Mouse (Mus musculus) liver, adult (tissue): ENCODE data around the gene Fam189a1.

Experiments used
- GATA4 ChIP-seq: IDR thresholded peaks from 2 replicates; pipeline ENCODE4 v1.6.1; 2014; ENCODE audit warnings: mild to moderate bottlenecking, low read length; ENCODE audit not compliant: insufficient replicate concordance

Fam189a1 gene

DNA sequence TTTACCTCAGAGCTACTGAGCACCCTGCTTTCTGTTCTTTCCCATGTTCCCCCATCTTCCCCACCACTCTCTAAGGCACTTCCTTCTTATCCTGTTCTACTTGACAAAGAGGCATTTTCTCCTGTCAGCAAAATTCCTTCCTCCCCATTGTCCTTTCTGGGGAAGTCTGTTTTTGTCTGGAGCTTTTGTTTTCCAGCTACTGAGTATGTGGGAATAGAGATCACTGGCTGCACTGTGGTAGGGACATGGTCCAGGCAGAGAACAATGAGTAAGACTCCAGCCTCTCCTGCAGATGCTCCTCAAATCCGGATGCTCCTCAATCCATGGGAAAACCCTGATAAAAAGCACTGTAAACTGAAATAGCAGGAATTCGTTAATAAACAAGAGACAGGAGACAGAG lies 135.1 kb downstream of the Fam189a1 start:
- TF ChIP-seq GATA4 = no peak

GRCm38 (mm10) chr7:65018036-65018679 lies 138.2 kb downstream of the Fam189a1 start:
- no peak for TF ChIP-seq GATA4

DNA sequence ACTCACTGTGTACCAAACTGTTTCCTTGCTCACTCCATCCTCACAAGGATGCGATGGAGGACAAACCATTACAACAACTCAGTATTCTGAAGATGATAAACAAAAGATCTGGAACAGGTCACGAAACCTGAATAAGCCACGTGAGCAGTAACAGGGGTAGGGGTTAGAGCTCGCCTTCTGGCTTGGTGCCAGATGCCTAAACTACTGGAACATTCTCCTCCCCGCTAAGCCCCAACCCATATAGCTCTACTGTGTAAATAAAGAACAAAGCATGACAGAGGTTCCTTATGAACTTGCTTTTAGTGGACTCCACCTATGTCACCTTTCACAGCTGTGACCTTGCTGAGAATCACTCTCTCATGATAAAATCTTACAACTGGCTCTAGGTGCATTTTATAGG lies 139.0 kb downstream of the Fam189a1 start:
- no peak for TF ChIP-seq GATA4

DNA sequence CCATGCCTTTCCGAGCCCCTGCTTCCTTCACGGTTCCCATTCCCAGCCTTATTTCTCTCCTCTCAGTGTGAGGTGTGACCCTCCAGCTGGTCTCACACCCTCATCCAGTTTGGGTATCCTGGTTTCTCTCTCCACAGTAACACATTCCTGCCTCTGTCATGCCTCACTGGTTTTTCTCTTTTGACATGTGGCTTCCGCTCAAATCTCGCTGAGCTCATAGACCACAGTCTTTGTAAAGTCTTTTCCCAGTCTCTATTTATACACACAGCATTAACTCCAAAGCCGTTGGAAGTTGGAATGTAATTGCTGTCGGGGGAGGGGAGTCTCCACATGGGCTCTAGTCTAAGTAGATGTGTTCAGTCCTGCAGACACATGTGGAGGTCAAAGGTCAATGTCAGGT lies 145.2 kb downstream of the Fam189a1 start:
- no peak for TF ChIP-seq GATA4

DNA sequence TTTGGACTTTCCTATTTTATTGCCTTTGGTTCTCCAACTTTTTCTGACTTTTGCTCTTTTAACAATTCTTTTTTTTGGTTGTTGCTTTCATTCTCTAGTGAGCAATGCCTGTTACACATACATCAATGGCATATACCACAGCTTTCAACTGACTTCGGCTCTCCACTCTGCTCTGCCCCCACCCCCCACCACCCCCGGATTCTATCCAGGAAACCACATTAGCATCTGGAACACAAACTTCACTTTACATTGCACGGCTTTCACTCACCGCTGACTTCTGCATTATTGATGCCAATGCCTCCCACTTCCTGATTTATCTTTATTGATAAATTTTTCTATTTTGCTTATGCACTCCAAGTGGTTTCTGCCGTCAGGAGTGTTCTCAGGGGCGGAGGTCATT lies 146.1 kb downstream of the Fam189a1 start:
- no peak for TF ChIP-seq GATA4

- no peak for TF ChIP-seq GATA4
Measured at GRCm38 (mm10) chr7:65005731-65006130, 150.6 kb downstream of the Fam189a1 start.

DNA sequence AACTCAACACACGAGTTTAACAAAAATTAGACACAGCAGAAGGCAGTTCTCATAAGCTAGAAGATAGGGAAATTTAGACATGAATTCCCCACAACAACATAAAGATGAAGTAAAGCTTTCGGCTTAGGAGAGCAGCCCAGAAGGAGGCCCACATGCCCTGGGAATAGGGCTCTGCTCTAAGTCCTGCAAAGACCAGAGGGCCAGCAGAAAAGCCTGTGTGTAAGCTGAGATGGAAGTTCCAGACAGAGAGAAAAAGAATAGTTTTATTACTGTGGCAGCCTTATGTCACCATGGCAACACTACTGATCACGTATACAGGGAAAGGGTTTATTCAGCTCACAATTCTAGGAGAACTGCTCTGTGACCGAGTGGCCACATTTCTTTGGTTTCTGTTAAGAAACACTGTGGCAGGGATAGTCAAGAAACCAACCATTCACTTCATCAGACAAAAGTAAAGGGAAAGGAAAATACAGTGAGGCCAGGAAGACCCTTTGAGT lies 156.6 kb downstream of the Fam189a1 start:
- no peak for TF ChIP-seq GATA4

DNA sequence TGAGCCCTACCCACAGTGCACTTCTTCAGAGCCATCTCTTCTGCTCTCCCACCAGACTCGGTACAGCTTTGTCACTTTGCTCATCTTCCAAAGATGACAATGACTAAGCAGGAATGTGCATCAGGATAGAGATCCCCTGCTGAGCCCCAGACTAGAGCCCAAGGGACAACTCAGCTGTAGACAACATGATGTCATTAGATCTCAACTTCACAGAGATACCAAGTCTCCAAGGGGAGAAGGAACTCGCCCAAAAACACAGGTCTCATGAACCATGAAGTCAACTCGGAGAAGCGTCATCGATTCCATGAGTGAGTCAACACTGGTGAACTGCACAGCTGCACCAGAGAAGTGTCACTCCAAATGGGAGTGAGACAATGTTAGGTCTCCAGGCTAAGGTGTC lies 158.6 kb downstream of the Fam189a1 start:
- TF ChIP-seq GATA4 = no peak

DNA sequence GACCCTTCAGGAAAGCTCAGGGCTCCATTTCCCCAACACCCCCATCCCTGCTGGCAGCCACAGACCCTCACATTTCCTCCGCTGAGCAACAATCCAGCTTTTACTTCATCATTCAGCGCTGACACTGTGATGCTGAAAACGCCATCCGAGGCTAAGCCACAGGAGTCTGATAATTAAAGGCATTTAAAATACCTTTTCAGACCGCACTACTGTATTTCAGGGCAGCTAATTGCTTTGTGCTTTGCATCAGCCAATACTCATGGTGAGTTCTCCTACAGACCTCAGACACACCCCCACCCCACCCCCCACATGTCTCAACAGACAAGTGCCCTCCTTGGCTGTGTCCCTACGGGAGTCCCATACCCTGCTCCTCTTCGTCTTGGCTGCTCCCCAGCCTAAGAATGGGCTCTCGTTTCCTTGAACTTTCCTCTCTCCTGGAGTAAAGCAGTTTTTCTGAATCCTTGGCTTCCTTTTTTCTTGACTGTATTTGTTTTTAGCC lies 160.4 kb downstream of the Fam189a1 start:
- no peak for TF ChIP-seq GATA4

DNA sequence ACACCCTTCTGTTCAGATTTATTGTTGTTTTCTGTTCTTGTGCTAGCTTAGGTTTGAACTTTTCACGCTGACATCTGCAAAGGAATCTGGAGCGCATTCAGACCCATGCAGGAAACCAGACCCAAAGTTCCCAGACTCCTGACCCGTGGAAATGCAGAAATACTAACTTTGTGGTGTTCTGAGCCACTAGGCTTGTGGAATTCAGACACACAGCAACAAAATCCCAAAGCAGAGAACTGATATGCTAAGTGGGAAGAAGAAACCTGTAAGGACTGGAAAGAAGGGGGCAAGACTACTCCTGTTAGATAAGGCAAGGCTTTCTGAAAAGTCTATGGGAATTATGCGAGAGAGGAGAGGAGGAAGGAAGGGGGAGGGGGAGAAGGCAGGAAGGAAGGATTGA lies 167.0 kb downstream of the Fam189a1 start:
- TF ChIP-seq GATA4 = no peak

- no peak for TF ChIP-seq GATA4
Measured at GRCm38 (mm10) chr7:64988015-64988414, 168.4 kb downstream of the Fam189a1 start.

- TF ChIP-seq GATA4 = no peak
Measured at GRCm38 (mm10) chr7:64984468-64985120, 171.8 kb downstream of the Fam189a1 start.

DNA sequence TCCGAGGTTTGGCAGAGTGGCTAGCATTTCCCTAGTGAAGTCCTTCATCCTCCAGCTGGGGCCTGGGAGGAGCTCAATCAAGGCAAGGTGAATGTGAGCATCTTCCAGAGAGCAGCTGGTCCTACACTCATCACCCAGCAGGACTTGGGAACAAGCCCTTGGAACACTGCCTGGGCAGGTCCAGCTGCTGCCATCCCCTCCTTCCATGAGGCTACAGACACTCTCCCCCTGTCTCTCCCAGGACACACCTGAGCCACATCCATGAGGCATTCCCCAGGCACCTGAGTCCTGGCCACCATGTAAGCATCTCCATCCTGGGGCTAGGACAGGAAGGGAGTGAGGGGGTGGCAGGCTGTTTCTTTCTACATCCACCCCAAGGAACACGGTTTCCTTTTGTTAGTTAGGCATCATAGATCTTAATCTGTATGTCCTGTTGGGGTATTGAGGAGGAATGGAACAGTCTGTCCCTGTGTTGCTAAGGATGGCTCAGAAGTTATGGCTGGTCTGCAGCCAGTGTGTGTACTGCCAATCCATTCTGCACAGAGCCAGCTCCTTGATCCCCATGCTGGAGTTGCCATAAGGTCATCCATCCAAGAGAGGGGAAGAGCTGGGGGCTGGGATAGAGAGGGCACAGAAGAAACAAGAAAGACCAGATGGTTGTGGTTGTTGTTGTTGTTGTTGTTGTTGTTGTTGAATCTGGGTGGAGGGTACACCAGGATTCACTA lies 174.7 kb downstream of the Fam189a1 start:
- no peak for TF ChIP-seq GATA4

GRCm38 (mm10) chr7:64973590-64974262 lies 182.6 kb downstream of the Fam189a1 start:
- no peak for TF ChIP-seq GATA4

DNA sequence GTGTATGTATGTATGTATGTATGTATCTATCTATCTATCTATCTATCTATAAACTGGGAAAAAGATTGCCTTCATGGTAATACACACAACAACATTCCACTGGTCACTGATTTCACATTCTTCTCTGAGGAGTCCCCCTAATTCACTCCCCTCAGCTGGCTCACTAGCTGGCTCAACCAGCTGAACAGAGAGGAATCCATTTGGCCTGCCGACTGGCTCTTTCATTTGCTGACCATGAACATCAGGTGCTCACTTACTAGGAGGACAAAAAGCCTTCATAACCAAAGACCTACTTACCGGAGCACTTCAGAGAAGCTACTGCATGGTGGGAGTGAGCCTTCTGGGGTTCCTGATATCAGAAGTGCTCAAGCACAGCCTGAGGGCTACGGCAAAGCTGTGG lies 194.2 kb downstream of the Fam189a1 start:
- no peak for TF ChIP-seq GATA4
